ENCODE assay signal across 9 mouse cellular contexts in the genomic region with DNA sequence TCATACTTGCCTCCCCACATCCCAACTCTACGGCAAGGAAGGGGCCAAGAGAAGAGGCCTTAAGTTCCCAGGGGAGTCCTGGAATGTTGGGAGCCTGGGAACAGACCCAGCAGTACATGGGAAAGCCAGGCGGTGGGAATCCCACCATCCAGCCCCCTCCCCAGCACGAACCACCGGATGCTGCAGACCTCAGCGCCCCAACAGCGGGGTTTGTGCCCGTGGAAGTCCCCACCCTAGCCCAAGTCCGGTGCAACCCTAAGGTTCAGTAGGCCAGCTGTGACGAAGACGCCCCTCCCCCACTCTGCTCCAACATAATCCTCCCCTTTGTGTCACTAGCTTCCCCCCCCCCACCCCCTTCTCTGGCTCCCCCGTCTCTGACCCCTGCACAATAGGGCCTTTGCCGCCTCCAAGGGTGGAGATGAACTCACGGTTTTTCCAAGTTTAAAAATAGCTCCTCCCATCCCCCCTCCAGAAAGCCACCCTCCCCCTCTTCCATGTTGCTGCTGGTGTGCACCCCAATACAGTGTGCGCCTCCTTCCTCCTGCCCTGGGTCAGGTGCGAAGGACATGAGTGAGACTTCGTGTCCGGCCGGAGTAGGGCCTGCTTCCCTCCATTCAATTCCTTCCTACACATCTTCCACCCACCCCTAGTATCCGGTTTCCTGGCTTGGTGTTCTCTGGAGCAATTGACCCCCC. TPM values are rescaled to one million over a fixed set of nuclear protein-coding genes. Genes with fewer than 3 reads are reported as not detected.
DNase-seq lines count a peak whose midpoint lies in the region; ATAC-seq lines count a peak whose summit lies in the region.
"Had no signal": no experiment of that assay in that cellular context is flagged by ENCODE, and none has a peak within 500 bp of the region (broad histone marks: within the 10 kb centered on the region; RNA-seq: fewer than 3 reads in every experiment).

No protein-coding gene starts in this region.

- peak; percentile 56; the same call in 1 of the 2 replicates for ATAC-seq in embryonic facial prominence, embryonic 13.5 days (ENCODE audit: insufficient number of reproducible peaks, insufficient read depth, low FRiP score, low TSS enrichment, low read depth)
- peak; percentile 34 for ATAC-seq in midbrain, embryonic 13.5 days
- ATAC-seq: Patski had no signal

- peaks cover 58% of the 10 kb centered on the region for H3K4me1 ChIP-seq in embryonic facial prominence, embryonic 13.5 days
- H3K4me1 ChIP-seq in midbrain, embryonic 13.5 days (replicated peaks): peaks cover 49% of the 10 kb centered on the region

- no peaks in the 10 kb centered on the region for H3K36me3 ChIP-seq in embryonic facial prominence, embryonic 13.5 days
- H3K36me3 ChIP-seq in midbrain, embryonic 13.5 days: no peaks in the 10 kb centered on the region

- 17% methylated on average over 17 of the region's 19 CpGs for WGBS in embryonic facial prominence, embryonic 13.5 days
- 10% methylated on average over 19 of the region's 19 CpGs for whole genome bisulfite sequencing in midbrain, embryonic 13.5 days

- no peaks in the 10 kb centered on the region for H3K9me3 ChIP-seq in embryonic facial prominence, embryonic 13.5 days
- H3K9me3 ChIP-seq in midbrain, embryonic 13.5 days: no peaks in the 10 kb centered on the region

- peaks cover 34% of the 10 kb centered on the region for H3K27me3 ChIP-seq in embryonic facial prominence, embryonic 13.5 days
- peaks cover 56% of the 10 kb centered on the region for H3K27me3 ChIP-seq in midbrain, embryonic 13.5 days
- H3K27me3 ChIP-seq: Patski had no signal

- peak overlapping the region; percentile 79 for H3K4me2 ChIP-seq in embryonic facial prominence, embryonic 13.5 days
- peak overlapping the region; percentile 66 for H3K4me2 ChIP-seq in midbrain, embryonic 13.5 days (replicated peaks)

- peak overlapping the region; percentile 73 for H3K27ac ChIP-seq in embryonic facial prominence, embryonic 13.5 days
- peak overlapping the region; percentile 9; the same call in 1 of the 2 replicates for H3K27ac ChIP-seq in midbrain, embryonic 13.5 days

- intact Hi-C loops in heart, postnatal 10 days (cut with DNase I): no loop called here

- DNase-seq in layer of hippocampus, adult 11-12 months (ENCODE audit: low spot score): peak; percentile 74
- no peak for DNase-seq in layer of hippocampus, postnatal 25 days (ENCODE audit: extremely low spot score in 1 of 2, low spot score in 1 of 2)
- DNase-seq in heart, postnatal 10 days: peak; percentile 72 to 75
- DNase-seq in kidney, postnatal 4 days: peak; percentile 73 to 81
- DNase-seq in layer of hippocampus, adult 9-10 months (ENCODE audit: low spot score): no peak
- DNase-seq in left cerebral cortex, adult 11 months (ENCODE audit: low spot score): no peak

- H3K9ac ChIP-seq in embryonic facial prominence, embryonic 13.5 days: peak overlapping the region; percentile 73; the same call in 1 of the 2 replicates
- peak overlapping the region; percentile 66; the same call in 1 of the 2 replicates for H3K9ac ChIP-seq in midbrain, embryonic 13.5 days (replicated peaks)

- H3K4me3 ChIP-seq in embryonic facial prominence, embryonic 13.5 days: peak overlapping the region; percentile 45
- peak overlapping the region; percentile 36; the same call in 1 of the 2 replicates for H3K4me3 ChIP-seq in midbrain, embryonic 13.5 days (replicated peaks)

RNA-seq across cellular contexts. Expression of a gene that starts 3.5 kb away (rescaled TPM):
- 10 to 100 TPM; 22.5 to 29.3 TPM for total RNA-seq in layer of hippocampus, postnatal 25 days (2021)
- polyA plus RNA-seq in embryonic facial prominence, embryonic 13.5 days (2015; fragmentation: Nextera tagmentation; extraction: Ambion mirVana): 25.6 and 28.9 TPM in 2 replicates
- total RNA-seq in heart, postnatal 10 days (2021): 100 to 1,000 TPM; 147 to 156 TPM
- polyA plus RNA-seq in midbrain, embryonic 13.5 days (2015; fragmentation: Nextera tagmentation; extraction: Ambion mirVana): 11.6 and 13.7 TPM in 2 replicates

RNA-seq across cellular contexts. Expression of a gene that starts 17.4 kb away (rescaled TPM):
- total RNA-seq in layer of hippocampus, postnatal 25 days (2021): 10 to 100 TPM; 30.3 to 33.0 TPM
- polyA plus RNA-seq in embryonic facial prominence, embryonic 13.5 days (2015; fragmentation: Nextera tagmentation; extraction: Ambion mirVana): 73.3 and 80.1 TPM in 2 replicates
- total RNA-seq in heart, postnatal 10 days (2021): 10 to 100 TPM; 18.1 TPM
- 29.9 and 32.7 TPM in 2 replicates for polyA plus RNA-seq in midbrain, embryonic 13.5 days (2015; fragmentation: Nextera tagmentation; extraction: Ambion mirVana)

RNA-seq across cellular contexts. Expression of a gene that starts 17.4 kb away (rescaled TPM):
- total RNA-seq in layer of hippocampus, postnatal 25 days (2021): under 1 TPM in 1 of 2 experiments, not detected in 1; 0.28 TPM
- polyA plus RNA-seq in embryonic facial prominence, embryonic 13.5 days (2015; fragmentation: Nextera tagmentation; extraction: Ambion mirVana): 0.30 and 0.48 TPM in 2 replicates
- under 1 TPM; 0.10 to 0.12 TPM for total RNA-seq in heart, postnatal 10 days (2021)
- polyA plus RNA-seq in midbrain, embryonic 13.5 days (2015; fragmentation: Nextera tagmentation; extraction: Ambion mirVana): 0.24 and 0.36 TPM in 2 replicates

RNA-seq across cellular contexts. Expression of a gene that starts 23.7 kb away (rescaled TPM):
- total RNA-seq in layer of hippocampus, postnatal 25 days (2021): 10 to 100 TPM; 13.6 to 16.8 TPM
- 1.5 and 2.8 TPM in 2 replicates for polyA plus RNA-seq in embryonic facial prominence, embryonic 13.5 days (2015; fragmentation: Nextera tagmentation; extraction: Ambion mirVana)
- 10 to 100 TPM; 15.5 to 21.3 TPM for total RNA-seq in heart, postnatal 10 days (2021)
- 1.9 and 2.5 TPM in 2 replicates for polyA plus RNA-seq in midbrain, embryonic 13.5 days (2015; fragmentation: Nextera tagmentation; extraction: Ambion mirVana)

RNA-seq across cellular contexts. Expression of a gene that starts 29.2 kb away (rescaled TPM):
- under 1 TPM; 0.31 to 0.49 TPM for total RNA-seq in layer of hippocampus, postnatal 25 days (2021)
- 0.21 and 0.39 TPM in 2 replicates for polyA plus RNA-seq in embryonic facial prominence, embryonic 13.5 days (2015; fragmentation: Nextera tagmentation; extraction: Ambion mirVana)
- total RNA-seq in heart, postnatal 10 days (2021): not detected
- polyA plus RNA-seq in midbrain, embryonic 13.5 days (2015; fragmentation: Nextera tagmentation; extraction: Ambion mirVana): 0.16 TPM in 1 of 2 replicates, not detected in the other

Comparison
In these comparisons a context has a peak if more than half of its experiments do, and no peak if none do; other contexts are left out.
1. DNase-seq: peak in layer of hippocampus, adult 11-12 months (single experiment), heart, postnatal 10 days (2 of 2) and kidney, postnatal 4 days (2 of 2); none in layer of hippocampus, postnatal 25 days (0 of 2), layer of hippocampus, adult 9-10 months (single experiment) and left cerebral cortex, adult 11 months (single experiment).
2. RNA of a gene that starts 3.5 kb away (total RNA-seq): 147 to 156 TPM in heart, postnatal 10 days; 22.5 to 29.3 TPM in layer of hippocampus, postnatal 25 days; every median in the first group is over 4 times any median in the second.